Mouse (Mus musculus): ENCODE measurements around the gene Ucp1. TPM values are rescaled to one million over a fixed set of nuclear protein-coding genes. Genes with fewer than 3 reads are reported as not detected.
A peak's percentile ranks its signal among the peaks of the same experiment; 100 is the strongest.

Gene Ucp1
- total RNA-seq, 2 experiments from 2014 or later = 0.81 TPM; not detected in 1

GRCm38 (mm10) chr8:83331899-83332697 lies 41.9 kb downstream of the Ucp1 start, which contains the start of gene Elmod2:
Elmod2 (minus strand) TSS chr8:83332486.
- DNase-seq (ENCODE audit: low spot score in 2 of 2) = peak; percentile 98 to 99

GRCm38 (mm10) chr8:83332864-83333263 lies 42.7 kb downstream of the Ucp1 start:
- no peak for DNase-seq (ENCODE audit: low spot score in 2 of 2)

DNA sequence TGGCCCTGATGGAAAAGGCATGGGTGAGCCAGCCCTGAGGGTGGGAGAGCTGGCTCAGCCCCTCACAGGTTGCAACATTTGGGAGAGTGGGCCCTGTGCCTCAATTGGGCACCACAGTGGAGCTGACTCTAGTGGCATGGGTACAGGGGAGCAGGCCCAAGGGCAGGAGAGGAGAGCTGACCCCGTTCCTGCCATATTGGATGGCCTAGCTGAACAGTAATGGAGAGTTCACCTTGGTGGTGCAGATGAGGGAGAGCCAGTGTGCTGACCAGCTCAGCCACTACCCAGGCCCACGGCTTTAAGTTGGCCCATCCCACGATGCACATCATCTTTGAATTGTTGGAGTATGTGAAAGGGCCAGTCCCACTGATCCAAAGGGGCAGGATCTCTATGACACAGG lies 51.9 kb downstream of the Ucp1 start:
- DNase-seq (ENCODE audit: low spot score in 2 of 2) = no peak

DNA sequence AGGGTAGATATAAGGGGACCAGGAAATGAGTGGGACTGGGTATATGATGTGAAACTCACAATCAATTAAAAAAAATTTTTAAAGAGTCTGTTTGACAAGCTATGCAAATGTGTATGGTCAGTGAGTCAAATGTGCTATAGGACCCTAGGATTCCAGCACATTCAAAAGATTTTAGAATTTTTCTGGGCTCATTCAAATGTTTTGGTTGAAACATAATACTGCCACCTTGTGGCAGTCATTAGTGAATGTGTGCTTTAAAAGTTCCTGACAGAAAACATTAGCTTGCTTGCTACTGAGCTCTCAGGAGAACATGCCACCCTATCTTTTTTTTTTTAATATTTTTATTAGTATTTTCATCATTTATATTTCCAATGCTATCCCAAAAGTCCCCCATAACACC lies 52.5 kb downstream of the Ucp1 start:
- no peak for DNase-seq (ENCODE audit: low spot score in 2 of 2)

Other genes with a start within 250 kb of the Ucp1 start
- 1 to 10 TPM; 4.5 TPM for gene Tbc1d9, start 125.0 kb upstream of the Ucp1 start, total RNA-seq (2021)
- gene Gm10645, start 124.2 kb upstream of the Ucp1 start, total RNA-seq (2021) = not detected
- gene Elmod2, start 42.1 kb downstream of the Ucp1 start, total RNA-seq (2021) = 10 to 100 TPM; 10.0 to 11.5 TPM
- not detected for gene Mgat4d, start 58.1 kb downstream of the Ucp1 start, total RNA-seq (2021)
- under 1 TPM in 1 of 2 experiments, not detected in 1; 0.10 TPM for gene Clgn, start 99.5 kb downstream of the Ucp1 start, total RNA-seq (2021)
- 10 to 100 TPM; 40.3 to 49.4 TPM for gene Scoc, start 168.0 kb downstream of the Ucp1 start, total RNA-seq (2021)
- not detected for gene Olfr370, start 245.4 kb downstream of the Ucp1 start, total RNA-seq (2021)